Mouse (Mus musculus): Measurements from ENCODE around the gene Rnf150. TPM values are rescaled to one million over a fixed set of nuclear protein-coding genes. Genes with fewer than 3 reads are reported as not detected.

Rnf150 gene
- polyA plus RNA-seq (2015; fragmentation: Nextera tagmentation; extraction: Ambion mirVana), result 1.5 and 1.6 TPM in 2 replicates

- peak within 1 kb of the TSS; percentile 58 for H3K9ac ChIP-seq
- peak; percentile 72; the same call in 1 of the 2 replicates for ATAC-seq (ENCODE audit: insufficient read depth, low FRiP score, low read depth)
- H3K4me2 ChIP-seq, result peak within 1 kb of the TSS; percentile 90
- peak within 1 kb of the TSS; percentile 73 for H3K4me3 ChIP-seq (replicated peaks)
- no peaks in the 10 kb centered on the region for H3K27me3 ChIP-seq (replicated peaks)
- no peaks in the 10 kb centered on the region for H3K36me3 ChIP-seq
- peak within 1 kb of the TSS; percentile 53 for H3K27ac ChIP-seq
- WGBS, result 0% methylated on average over 37 of the region's 39 CpGs
- H3K9me3 ChIP-seq, result no peaks in the 10 kb centered on the region
- 0 out of 2 replicates have a peak, but pooled peaks cover 4% of the 10 kb centered on the region for H3K4me1 ChIP-seq
Measured at GRCm38 (mm10) chr8:82863041-82863744, at the start of gene Rnf150. Rnf150 (plus strand) TSS chr8:82863356.

DNA sequence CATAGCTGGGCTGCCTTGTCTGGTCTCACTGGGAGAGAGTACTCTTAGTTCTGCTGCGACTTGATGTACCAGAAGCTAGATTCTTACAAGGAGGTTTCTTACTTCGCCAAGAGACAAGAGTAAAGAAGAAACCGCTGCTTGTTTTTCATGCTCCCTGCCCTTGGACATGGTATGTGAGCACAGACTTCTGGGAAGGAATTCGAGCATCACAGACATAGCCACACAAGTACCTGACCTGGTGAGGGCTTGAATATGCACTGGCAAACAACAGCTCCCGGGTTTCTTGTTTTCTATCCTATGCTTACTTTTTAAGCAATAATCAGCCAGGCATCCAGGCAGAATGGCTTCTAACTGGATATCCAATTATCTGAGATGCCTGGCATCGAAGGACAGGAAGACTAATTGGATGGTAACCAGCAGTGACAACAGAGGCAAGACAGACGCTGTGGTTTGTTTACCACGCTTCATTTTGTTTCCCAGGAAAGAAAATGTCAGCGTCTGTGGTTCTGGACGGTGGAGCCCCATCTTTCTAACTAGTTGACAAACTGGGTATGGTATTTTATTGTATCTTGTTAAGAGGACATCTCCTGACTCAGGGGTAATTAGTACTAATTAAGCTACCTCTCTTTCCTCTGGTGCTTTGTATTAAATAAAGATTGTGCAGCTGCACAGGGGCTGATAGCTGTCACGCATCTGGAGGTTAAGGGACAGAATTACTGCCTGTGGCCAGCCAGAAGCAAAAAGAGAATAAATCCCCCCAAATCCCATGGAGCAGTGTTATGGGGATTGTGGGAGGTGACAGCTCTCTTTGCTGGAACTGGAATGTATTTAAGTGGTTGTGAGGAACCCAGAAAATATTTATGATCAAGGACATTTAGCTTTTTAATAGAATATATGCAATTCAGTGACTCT is 36.8 kb upstream of the Rnf150 start:
- H3K4me1 ChIP-seq, result no peaks in the 10 kb centered on the region
- no peak overlapping the region for H3K27ac ChIP-seq
- WGBS, result 50% methylated on average over 11 of the region's 11 CpGs
- H3K9me3 ChIP-seq, result no peaks in the 10 kb centered on the region
- no peak overlapping the region for H3K9ac ChIP-seq
- no peaks in the 10 kb centered on the region for H3K27me3 ChIP-seq (replicated peaks)
- H3K4me3 ChIP-seq (replicated peaks), result no peak overlapping the region
- no peaks in the 10 kb centered on the region for H3K36me3 ChIP-seq
- H3K4me2 ChIP-seq, result no peak overlapping the region
- no peak for ATAC-seq (ENCODE audit: insufficient read depth, low FRiP score, low read depth)

GRCm38 (mm10) chr8:82840415-82840814 is 22.7 kb upstream of the Rnf150 start:
- Histone ChIP-seq H3K9me3 (no peaks in the 10 kb centered on the region), H3K4me1 (no peaks in the 10 kb centered on the region), H3K4me3 (replicated peaks) (no peak overlapping the region), H3K4me2 (no peak overlapping the region), H3K9ac (no peak overlapping the region), H3K27ac (no peak overlapping the region), H3K36me3 (no peaks in the 10 kb centered on the region), H3K27me3 (replicated peaks) (no peaks in the 10 kb centered on the region)
- ATAC-seq (ENCODE audit: insufficient read depth, low FRiP score, low read depth), result no peak
- WGBS, result 63% methylated on average over 3 of the region's 3 CpGs

- no peaks in the 10 kb centered on the region for H3K9me3 ChIP-seq
- H3K4me3 ChIP-seq (replicated peaks), result no peak overlapping the region
- H3K4me2 ChIP-seq, result no peak overlapping the region
- ATAC-seq (ENCODE audit: insufficient read depth, low FRiP score, low read depth), result no peak
- H3K9ac ChIP-seq, result no peak overlapping the region
- no peaks in the 10 kb centered on the region for H3K4me1 ChIP-seq
- H3K36me3 ChIP-seq, result no peaks in the 10 kb centered on the region
- no peak overlapping the region for H3K27ac ChIP-seq
- no peaks in the 10 kb centered on the region for H3K27me3 ChIP-seq (replicated peaks)
- 27% methylated on average over 1 of the region's 1 CpGs for WGBS
Measured at GRCm38 (mm10) chr8:82840963-82841362, 22.2 kb upstream of the Rnf150 start.

GRCm38 (mm10) chr8:82841520-82842142 is 21.5 kb upstream of the Rnf150 start:
- WGBS, result 37% methylated on average over 6 of the region's 6 CpGs
- Histone ChIP-seq H3K36me3 (no peaks in the 10 kb centered on the region), H3K27ac (no peak overlapping the region), H3K27me3 (replicated peaks) (no peaks in the 10 kb centered on the region), H3K9me3 (no peaks in the 10 kb centered on the region), H3K4me2 (no peak overlapping the region), H3K4me1 (no peaks in the 10 kb centered on the region), H3K9ac (no peak overlapping the region), H3K4me3 (replicated peaks) (no peak overlapping the region)
- ATAC-seq (ENCODE audit: insufficient read depth, low FRiP score, low read depth), result no peak

- H3K4me3 ChIP-seq (replicated peaks), result no peak overlapping the region
- no peaks in the 10 kb centered on the region for H3K9me3 ChIP-seq
- H3K9ac ChIP-seq, result no peak overlapping the region
- no peak overlapping the region for H3K27ac ChIP-seq
- ATAC-seq (ENCODE audit: insufficient read depth, low FRiP score, low read depth), result no peak
- WGBS, result 37% methylated on average over 1 of the region's 1 CpGs
- no peaks in the 10 kb centered on the region for H3K36me3 ChIP-seq
- H3K27me3 ChIP-seq (replicated peaks), result no peaks in the 10 kb centered on the region
- no peaks in the 10 kb centered on the region for H3K4me1 ChIP-seq
- no peak overlapping the region for H3K4me2 ChIP-seq
Measured at GRCm38 (mm10) chr8:82843697-82844096, 19.5 kb upstream of the Rnf150 start.

- Histone ChIP-seq H3K27ac (no peak overlapping the region), H3K9me3 (no peaks in the 10 kb centered on the region), H3K4me1 (no peaks in the 10 kb centered on the region), H3K4me2 (no peak overlapping the region), H3K4me3 (replicated peaks) (no peak overlapping the region), H3K27me3 (replicated peaks) (no peaks in the 10 kb centered on the region), H3K9ac (no peak overlapping the region), H3K36me3 (no peaks in the 10 kb centered on the region)
- no peak for ATAC-seq (ENCODE audit: insufficient read depth, low FRiP score, low read depth)
- 38% methylated on average over 1 of the region's 1 CpGs for WGBS
Measured at GRCm38 (mm10) chr8:82844413-82844812, 18.7 kb upstream of the Rnf150 start.

DNA sequence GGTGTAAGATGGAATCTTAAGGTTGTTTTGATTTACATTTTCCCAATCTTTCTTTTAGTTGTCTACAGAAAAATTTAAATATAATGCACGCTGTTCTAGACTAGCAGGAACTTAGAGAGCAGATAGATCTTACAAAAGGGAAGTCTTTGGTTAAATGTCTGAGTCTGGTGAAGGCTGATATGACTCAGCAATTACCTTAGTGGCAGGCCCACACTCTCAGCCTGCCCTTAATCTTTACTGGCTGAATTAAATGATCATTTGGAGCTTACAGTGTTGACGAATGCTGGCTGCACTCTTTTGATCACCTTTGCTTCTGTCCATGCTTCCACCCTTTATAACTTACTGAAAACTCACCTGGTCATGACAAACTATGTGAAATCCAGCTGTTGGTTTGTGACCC is 17.1 kb upstream of the Rnf150 start:
- Histone ChIP-seq H3K27me3 (replicated peaks) (no peaks in the 10 kb centered on the region), H3K27ac (no peak overlapping the region), H3K9ac (no peak overlapping the region), H3K36me3 (no peaks in the 10 kb centered on the region), H3K4me1 (no peaks in the 10 kb centered on the region), H3K9me3 (no peaks in the 10 kb centered on the region), H3K4me3 (replicated peaks) (no peak overlapping the region), H3K4me2 (no peak overlapping the region)
- WGBS, result 63% methylated on average over 2 of the region's 2 CpGs
- ATAC-seq (ENCODE audit: insufficient read depth, low FRiP score, low read depth), result no peak

DNA sequence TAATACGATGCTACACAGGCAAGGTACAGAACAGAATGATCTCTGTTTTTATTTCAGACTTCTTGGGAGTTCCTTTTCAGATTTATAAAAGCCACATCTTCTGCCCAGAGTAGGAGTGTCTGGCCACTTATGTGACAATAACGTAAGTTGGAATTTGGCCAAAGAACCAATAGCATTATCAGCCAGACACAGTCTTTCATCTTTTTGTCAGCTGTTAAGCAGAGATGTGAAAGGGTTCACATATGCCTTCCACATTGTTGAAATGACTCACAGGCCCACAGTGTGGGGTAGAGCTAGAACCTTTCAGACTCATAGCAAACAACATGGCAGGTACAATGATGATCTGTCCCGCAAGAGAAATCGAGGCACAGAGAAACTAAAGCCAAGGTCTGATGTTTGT is 16.4 kb upstream of the Rnf150 start:
- no peaks in the 10 kb centered on the region for H3K36me3 ChIP-seq
- H3K27me3 ChIP-seq (replicated peaks), result no peaks in the 10 kb centered on the region
- H3K4me2 ChIP-seq, result no peak overlapping the region
- H3K9me3 ChIP-seq, result no peaks in the 10 kb centered on the region
- ATAC-seq (ENCODE audit: insufficient read depth, low FRiP score, low read depth), result no peak
- H3K4me3 ChIP-seq (replicated peaks), result no peak overlapping the region
- no peaks in the 10 kb centered on the region for H3K4me1 ChIP-seq
- H3K9ac ChIP-seq, result no peak overlapping the region
- no peak overlapping the region for H3K27ac ChIP-seq
- 51% methylated on average over 4 of the region's 4 CpGs for WGBS

DNA sequence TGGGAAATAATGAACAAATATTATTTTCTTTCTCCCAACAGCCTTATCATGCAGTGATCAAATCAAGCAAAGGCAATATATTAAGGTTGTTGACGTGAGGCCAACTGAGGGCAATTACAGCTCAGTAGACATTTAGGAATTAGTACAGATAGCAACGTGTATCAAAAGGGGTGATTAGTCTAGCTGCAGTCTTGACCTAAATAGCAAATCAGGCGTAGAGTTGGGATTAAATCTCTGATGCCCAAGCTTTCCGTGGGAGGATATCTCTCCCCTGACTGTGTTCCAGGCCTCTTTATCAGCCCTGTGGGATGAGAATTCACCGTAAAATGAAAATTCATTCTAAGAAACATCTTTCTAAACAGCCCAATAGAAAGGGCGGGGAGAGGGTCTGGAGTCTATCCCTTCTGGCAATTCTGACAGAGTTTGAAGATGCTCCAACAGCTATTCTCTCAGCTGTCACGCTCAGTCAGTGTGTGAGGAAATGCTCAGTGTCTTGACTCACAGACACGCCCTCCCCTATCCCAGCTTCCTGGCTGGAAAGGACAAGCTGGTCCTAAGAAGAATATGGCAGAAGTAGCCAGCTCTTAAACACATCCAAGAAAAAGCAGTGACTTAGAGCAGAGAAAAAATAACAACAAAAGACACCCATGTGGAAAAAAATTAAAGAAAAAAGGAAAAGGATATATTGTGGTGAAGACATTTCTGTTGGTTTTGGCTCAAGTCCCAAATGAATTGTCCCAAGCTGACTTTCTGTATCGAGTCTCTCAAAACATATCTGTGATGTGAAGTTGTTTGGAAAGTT is 4.4 kb upstream of the Rnf150 start:
- Histone ChIP-seq H3K27ac (no peak overlapping the region), H3K9me3 (no peaks in the 10 kb centered on the region), H3K4me2 (no peak overlapping the region), H3K36me3 (no peaks in the 10 kb centered on the region), H3K9ac (no peak overlapping the region), H3K4me3 (replicated peaks) (no peak overlapping the region), H3K27me3 (replicated peaks) (no peaks in the 10 kb centered on the region), H3K4me1 (no peaks in the 10 kb centered on the region)
- WGBS, result 61% methylated on average over 9 of the region's 9 CpGs
- ATAC-seq (ENCODE audit: insufficient read depth, low FRiP score, low read depth), result no peak

DNA sequence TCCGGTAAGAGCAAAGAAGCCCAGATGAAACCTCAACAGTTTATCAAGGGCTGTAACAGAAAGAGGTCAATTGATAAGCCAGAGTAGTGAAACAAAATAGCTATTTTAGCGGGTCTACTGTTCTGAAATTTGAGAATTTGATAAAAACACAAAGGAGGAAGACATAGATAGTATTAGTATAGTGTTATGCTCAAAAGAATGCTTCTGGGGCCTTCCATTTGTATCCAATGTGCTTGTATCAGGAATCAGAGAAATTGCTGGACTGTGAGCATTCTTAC is 3.9 kb upstream of the Rnf150 start:
- H3K4me2 ChIP-seq, result no peak overlapping the region
- 60% methylated on average over 2 of the region's 2 CpGs for WGBS
- no peaks in the 10 kb centered on the region for H3K27me3 ChIP-seq (replicated peaks)
- H3K9ac ChIP-seq, result no peak overlapping the region
- H3K4me3 ChIP-seq (replicated peaks), result no peak overlapping the region
- H3K36me3 ChIP-seq, result no peaks in the 10 kb centered on the region
- H3K4me1 ChIP-seq, result 0 out of 2 replicates have a peak, but pooled peaks cover 1% of the 10 kb centered on the region
- H3K27ac ChIP-seq, result no peak overlapping the region
- H3K9me3 ChIP-seq, result no peaks in the 10 kb centered on the region
- no peak for ATAC-seq (ENCODE audit: insufficient read depth, low FRiP score, low read depth)
